Mouse (Mus musculus) T-cell, adult 66 days (primary cell): ENCODE results near the gene Ttc34. TPM values are rescaled to one million over a fixed set of nuclear protein-coding genes. Genes with fewer than 3 reads are reported as not detected.

Source experiments
- total RNA-seq, 2 experiments: library from RNA; stranded (reverse); gene quantifications; 3 replicates in 1 of 2; 4 replicates in 1 of 2; pipeline ENCODE4 v1.2.4; 2023

Gene Ttc34
- not detected for total RNA-seq

GRCm38 (mm10) chr4:154837170-154837569 lies at the start of gene Ttc34:
Ttc34 (plus strand) TSS chr4:154837459.

GRCm38 (mm10) chr4:154869440-154869839 lies 32.2 kb downstream of the Ttc34 start, which contains the start of gene Mmel1:
Mmel1 (plus strand) TSS chr4:154869585.

GRCm38 (mm10) chr4:154898506-154899446 lies 61.5 kb downstream of the Ttc34 start, which contains the start of gene Fam213b:
Fam213b (minus strand) TSS chr4:154899135.

Other genes starting within 250 kb of the Ttc34 start
- 1 to 10 TPM; 3.7 to 4.6 TPM for gene Prdm16, start 200.6 kb upstream of the Ttc34 start, total RNA-seq
- gene Actrt2, start 169.6 kb upstream of the Ttc34 start, total RNA-seq: not detected
- gene Mmel1, start 32.1 kb downstream of the Ttc34 start, total RNA-seq: not detected
- gene Fam213b, start 61.7 kb downstream of the Ttc34 start, total RNA-seq: 1 to 10 TPM; 1.2 to 2.9 TPM
- gene Tnfrsf14, start 91.1 kb downstream of the Ttc34 start, total RNA-seq: 100 to 1,000 TPM; 136 to 156 TPM
- gene Hes5, start 123.5 kb downstream of the Ttc34 start, total RNA-seq: under 1 TPM; 0.58 to 0.59 TPM
- gene Pank4, start 126.7 kb downstream of the Ttc34 start, total RNA-seq: 10 to 100 TPM; 96.9 to 97.9 TPM
- gene Plch2, start 219.3 kb downstream of the Ttc34 start, total RNA-seq: 1 to 10 TPM in 1 of 2 experiments, under 1 TPM in 1; 0.61 to 1.7 TPM
- 1 to 10 TPM; 9.1 to 9.7 TPM for gene Pex10, start 229.6 kb downstream of the Ttc34 start, total RNA-seq
- gene Rer1, start 248.9 kb downstream of the Ttc34 start, total RNA-seq: 10 to 100 TPM; 69.9 to 70.7 TPM
- gene Morn1, start 249.1 kb downstream of the Ttc34 start, total RNA-seq: 1 to 10 TPM; 1.5 to 2.7 TPM